Mouse (Mus musculus): ENCODE measurements around the gene Orc4. TPM values are rescaled to one million over a fixed set of nuclear protein-coding genes. Genes with fewer than 3 reads are reported as not detected.
A peak's percentile ranks its signal among the peaks of the same experiment; 100 is the strongest.

The Orc4 gene
- 77.6 and 82.6 TPM in 2 replicates for polyA plus RNA-seq (2015; fragmentation: Nextera tagmentation; extraction: Ambion mirVana)

DNA sequence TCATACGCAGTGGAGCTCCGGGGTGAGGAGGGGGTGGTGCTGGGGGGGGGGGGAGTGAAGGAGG lies at the start of gene Orc4:
TSS of gene Orc4 (minus strand) at position 26 of the 64 bp plus-strand sequence.
- no peak for ATAC-seq (replicated peaks; ENCODE audit: extremely low read depth, insufficient read depth, low FRiP score)
- WGBS: 0% methylated on average over 2 of the region's 2 CpGs

GRCm38 (mm10) chr2:48990322-48990721 lies 40.2 kb upstream of the Orc4 start:
- Histone ChIP-seq H3K4me1 (ENCODE audit: control insufficient read depth, insufficient read depth, low read length) (0 out of 2 replicates have a peak, but pooled peaks cover 2% of the 10 kb centered on the region), H3K36me3 (ENCODE audit: control insufficient read depth, insufficient read depth) (no peaks in the 10 kb centered on the region), H3K4me2 (ENCODE audit: low read depth, low read length) (no peak overlapping the region), H3K9me3 (replicated peaks; ENCODE audit: control insufficient read depth, low read length) (no peaks in the 10 kb centered on the region), H3K9ac (ENCODE audit: low read length) (no peak overlapping the region), H3K4me3 (ENCODE audit: low read length) (no peak overlapping the region), H3K27me3 (ENCODE audit: control insufficient read depth, insufficient read depth, low read length) (no peaks in the 10 kb centered on the region), H3K27ac (ENCODE audit: low read length) (no peak overlapping the region)
- WGBS: 93% methylated on average over 3 of the region's 3 CpGs
- no peak for ATAC-seq (replicated peaks; ENCODE audit: extremely low read depth, insufficient read depth, low FRiP score)

More for the DNA sequence above, at the start of gene Orc4:
- Histone ChIP-seq H3K4me2 (ENCODE audit: low read depth, low read length) (peak within 1 kb of the TSS; percentile 82), H3K4me3 (ENCODE audit: low read length) (peak within 1 kb of the TSS; percentile 94), H3K27ac (ENCODE audit: low read length) (peak within 1 kb of the TSS; percentile 98), H3K9me3 (replicated peaks; ENCODE audit: control insufficient read depth, low read length) (no peaks in the 10 kb centered on the region), H3K27me3 (ENCODE audit: control insufficient read depth, insufficient read depth, low read length) (no peaks in the 10 kb centered on the region), H3K9ac (ENCODE audit: low read length) (peak within 1 kb of the TSS; percentile 96), H3K4me1 (ENCODE audit: control insufficient read depth, insufficient read depth, low read length) (peaks cover 6% of the 10 kb centered on the region), H3K36me3 (ENCODE audit: control insufficient read depth, insufficient read depth) (no peaks in the 10 kb centered on the region)

DNA sequence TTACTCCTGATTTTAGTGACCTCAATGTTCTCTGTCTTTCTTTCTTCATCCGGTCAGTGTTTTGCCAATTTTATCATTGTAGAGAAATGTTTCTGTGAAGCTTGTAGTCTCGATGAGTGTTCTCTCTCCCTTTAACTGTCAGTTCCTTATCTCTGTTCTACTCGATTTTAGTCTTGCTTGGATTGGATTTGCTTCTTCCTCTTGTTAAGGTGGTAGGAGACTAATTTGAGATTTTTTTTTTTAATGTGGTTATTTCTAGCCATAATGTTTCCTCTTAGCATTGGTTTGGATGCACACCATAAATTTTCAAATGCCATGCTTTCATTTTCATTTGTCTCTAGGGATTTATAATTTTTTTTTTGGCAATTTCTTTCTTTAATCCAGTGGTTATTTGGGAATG lies 28.8 kb upstream of the Orc4 start:
- no peak for ATAC-seq (replicated peaks; ENCODE audit: extremely low read depth, insufficient read depth, low FRiP score)
- H3K9me3 ChIP-seq (replicated peaks; ENCODE audit: control insufficient read depth, low read length): no peaks in the 10 kb centered on the region
- no peak overlapping the region for H3K9ac ChIP-seq (ENCODE audit: low read length)
- no peak overlapping the region for H3K4me2 ChIP-seq (ENCODE audit: low read depth, low read length)
- 35% methylated on average over 3 of the region's 3 CpGs for WGBS
- H3K27me3 ChIP-seq (ENCODE audit: control insufficient read depth, insufficient read depth, low read length): no peaks in the 10 kb centered on the region
- H3K36me3 ChIP-seq (ENCODE audit: control insufficient read depth, insufficient read depth): no peaks in the 10 kb centered on the region; the same call in 1 of the 2 replicates
- H3K4me3 ChIP-seq (ENCODE audit: low read length): no peak overlapping the region
- H3K27ac ChIP-seq (ENCODE audit: low read length): no peak overlapping the region
- no peaks in the 10 kb centered on the region for H3K4me1 ChIP-seq (ENCODE audit: control insufficient read depth, insufficient read depth, low read length)

- no peaks in the 10 kb centered on the region for H3K9me3 ChIP-seq (replicated peaks; ENCODE audit: control insufficient read depth, low read length)
- no peaks in the 10 kb centered on the region for H3K36me3 ChIP-seq (ENCODE audit: control insufficient read depth, insufficient read depth)
- ATAC-seq (replicated peaks; ENCODE audit: extremely low read depth, insufficient read depth, low FRiP score): no peak
- H3K27me3 ChIP-seq (ENCODE audit: control insufficient read depth, insufficient read depth, low read length): no peaks in the 10 kb centered on the region
- H3K4me1 ChIP-seq (ENCODE audit: control insufficient read depth, insufficient read depth, low read length): peaks cover 2% of the 10 kb centered on the region; the same call in 1 of the 2 replicates
- WGBS: 59% methylated on average over 3 of the region's 3 CpGs
- H3K27ac ChIP-seq (ENCODE audit: low read length): no peak overlapping the region
- no peak overlapping the region for H3K4me2 ChIP-seq (ENCODE audit: low read depth, low read length)
- H3K4me3 ChIP-seq (ENCODE audit: low read length): no peak overlapping the region
- H3K9ac ChIP-seq (ENCODE audit: low read length): no peak overlapping the region
Observed at GRCm38 (mm10) chr2:48956591-48956990, 6.5 kb upstream of the Orc4 start.

- 5% methylated on average over 5 of the region's 6 CpGs for WGBS
Observed at GRCm38 (mm10) chr2:48950316-48950880, 321 bp upstream of the Orc4 start.

GRCm38 (mm10) chr2:48949743-48950251 lies 280 bp downstream of the Orc4 start:
- Histone ChIP-seq H3K36me3 (ENCODE audit: control insufficient read depth, insufficient read depth) (no peaks in the 10 kb centered on the region), H3K27ac (ENCODE audit: low read length) (peak overlapping the region; percentile 98), H3K4me1 (ENCODE audit: control insufficient read depth, insufficient read depth, low read length) (peaks cover 6% of the 10 kb centered on the region), H3K4me3 (ENCODE audit: low read length) (peak overlapping the region; percentile 94), H3K9me3 (replicated peaks; ENCODE audit: control insufficient read depth, low read length) (no peaks in the 10 kb centered on the region), H3K4me2 (ENCODE audit: low read depth, low read length) (peak overlapping the region; percentile 82), H3K27me3 (ENCODE audit: control insufficient read depth, insufficient read depth, low read length) (no peaks in the 10 kb centered on the region), H3K9ac (ENCODE audit: low read length) (peak overlapping the region; percentile 96)
- peak; percentile 39 for ATAC-seq (replicated peaks; ENCODE audit: extremely low read depth, insufficient read depth, low FRiP score)
- WGBS: 0% methylated on average over 9 of the region's 9 CpGs

More at GRCm38 (mm10) chr2:48950316-48950880, 321 bp upstream of the Orc4 start:
- no peak; the same call in 1 of the 2 replicates for ATAC-seq (replicated peaks; ENCODE audit: extremely low read depth, insufficient read depth, low FRiP score)
- Histone ChIP-seq H3K36me3 (ENCODE audit: control insufficient read depth, insufficient read depth) (no peaks in the 10 kb centered on the region), H3K27me3 (ENCODE audit: control insufficient read depth, insufficient read depth, low read length) (no peaks in the 10 kb centered on the region), H3K9me3 (replicated peaks; ENCODE audit: control insufficient read depth, low read length) (no peaks in the 10 kb centered on the region), H3K9ac (ENCODE audit: low read length) (peak overlapping the region; percentile 96), H3K4me1 (ENCODE audit: control insufficient read depth, insufficient read depth, low read length) (peaks cover 6% of the 10 kb centered on the region), H3K27ac (ENCODE audit: low read length) (peak overlapping the region; percentile 98), H3K4me3 (ENCODE audit: low read length) (peak overlapping the region; percentile 94), H3K4me2 (ENCODE audit: low read depth, low read length) (peak overlapping the region; percentile 82)

DNA sequence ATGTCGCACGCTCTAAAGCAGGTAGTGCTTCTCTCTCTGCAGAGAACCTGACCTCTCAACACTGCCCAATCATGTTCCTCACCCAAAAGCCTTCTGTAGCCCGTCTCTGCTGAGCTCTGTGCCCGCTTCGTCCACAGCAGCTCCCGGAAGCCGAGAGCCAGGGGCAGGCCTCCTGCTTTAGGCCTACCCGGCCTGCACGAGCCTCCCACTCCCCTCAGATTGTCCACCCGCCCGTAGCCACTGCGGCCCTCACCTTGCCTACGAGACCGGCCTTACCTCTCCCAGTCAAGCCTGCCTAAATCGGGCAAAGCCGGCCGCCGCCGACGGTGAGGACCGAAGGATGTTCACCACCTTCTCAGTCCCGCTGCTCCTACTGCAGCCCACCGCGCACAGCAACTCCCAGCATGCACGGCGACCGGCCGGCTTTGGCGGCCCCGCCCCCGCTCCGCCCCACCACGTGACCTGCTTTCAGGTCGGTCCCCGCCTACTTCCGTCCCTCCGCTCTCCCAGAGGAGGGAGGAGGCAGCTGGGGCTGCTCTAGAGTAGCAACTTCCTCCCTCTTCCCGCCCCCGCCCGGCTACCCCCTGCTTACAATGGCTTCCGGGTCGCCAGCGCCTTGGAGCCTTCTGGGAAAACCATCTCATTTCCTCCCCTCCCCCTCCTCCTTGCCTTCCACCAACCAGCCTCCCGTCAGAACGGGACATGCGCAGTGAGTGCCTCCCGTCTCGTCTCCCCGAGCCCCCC lies 1.1 kb downstream of the Orc4 start, which contains the start of gene Mbd5:
TSS of gene Mbd5 (plus strand) at position 668 of the 744 bp plus-strand sequence.
- peak; percentile 99 for ATAC-seq (replicated peaks; ENCODE audit: extremely low read depth, insufficient read depth, low FRiP score)
- 0% methylated on average over 46 of the region's 49 CpGs for WGBS

GRCm38 (mm10) chr2:48947761-48948160 lies 2.3 kb downstream of the Orc4 start:
- Histone ChIP-seq H3K27me3 (ENCODE audit: control insufficient read depth, insufficient read depth, low read length) (no peaks in the 10 kb centered on the region), H3K9ac (ENCODE audit: low read length) (peak overlapping the region; percentile 86), H3K4me2 (ENCODE audit: low read depth, low read length) (peak overlapping the region; percentile 84), H3K36me3 (ENCODE audit: control insufficient read depth, insufficient read depth) (no peaks in the 10 kb centered on the region), H3K9me3 (replicated peaks; ENCODE audit: control insufficient read depth, low read length) (no peaks in the 10 kb centered on the region), H3K27ac (ENCODE audit: low read length) (no peak overlapping the region), H3K4me1 (ENCODE audit: control insufficient read depth, insufficient read depth, low read length) (peaks cover 6% of the 10 kb centered on the region), H3K4me3 (ENCODE audit: low read length) (peak overlapping the region; percentile 18)
- ATAC-seq (replicated peaks; ENCODE audit: extremely low read depth, insufficient read depth, low FRiP score): no peak
- WGBS: 67% methylated on average over 3 of the region's 3 CpGs

More for the DNA sequence above, 1.1 kb downstream of the Orc4 start, which contains the start of gene Mbd5:
- Histone ChIP-seq H3K27ac (ENCODE audit: low read length) (peak within 1 kb of the TSS; percentile 98), H3K27me3 (ENCODE audit: control insufficient read depth, insufficient read depth, low read length) (no peaks in the 10 kb centered on the region), H3K9ac (ENCODE audit: low read length) (peak within 1 kb of the TSS; percentile 96), H3K36me3 (ENCODE audit: control insufficient read depth, insufficient read depth) (no peaks in the 10 kb centered on the region), H3K9me3 (replicated peaks; ENCODE audit: control insufficient read depth, low read length) (no peaks in the 10 kb centered on the region), H3K4me2 (ENCODE audit: low read depth, low read length) (peak within 1 kb of the TSS; percentile 84), H3K4me3 (ENCODE audit: low read length) (peak within 1 kb of the TSS; percentile 94), H3K4me1 (ENCODE audit: control insufficient read depth, insufficient read depth, low read length) (peaks cover 6% of the 10 kb centered on the region)

DNA sequence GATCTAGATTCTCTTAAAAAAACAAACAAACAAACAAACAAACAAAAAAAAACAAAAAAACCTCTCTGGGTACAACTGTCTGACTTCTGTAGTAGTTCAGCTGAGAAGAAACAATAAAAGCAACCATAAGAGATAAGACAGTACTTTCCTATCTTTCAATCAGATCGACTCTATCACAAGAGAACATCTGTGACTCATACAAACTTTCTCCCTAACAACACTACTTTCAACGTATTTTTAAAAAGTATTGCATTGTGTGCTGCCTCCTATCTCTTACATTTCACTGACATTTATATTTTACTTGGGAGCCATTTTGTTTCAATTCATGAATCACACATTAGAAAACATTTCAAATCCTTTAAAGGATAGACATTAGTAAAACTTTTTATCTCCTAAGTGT lies 15.0 kb downstream of the Orc4 start:
- H3K9ac ChIP-seq (ENCODE audit: low read length): no peak overlapping the region
- H3K27ac ChIP-seq (ENCODE audit: low read length): no peak overlapping the region
- no peak for ATAC-seq (replicated peaks; ENCODE audit: extremely low read depth, insufficient read depth, low FRiP score)
- no peaks in the 10 kb centered on the region for H3K27me3 ChIP-seq (ENCODE audit: control insufficient read depth, insufficient read depth, low read length)
- 83% methylated on average over 2 of the region's 2 CpGs for WGBS
- no peaks in the 10 kb centered on the region for H3K4me1 ChIP-seq (ENCODE audit: control insufficient read depth, insufficient read depth, low read length)
- no peak overlapping the region for H3K4me3 ChIP-seq (ENCODE audit: low read length)
- no peak overlapping the region for H3K4me2 ChIP-seq (ENCODE audit: low read depth, low read length)
- H3K9me3 ChIP-seq (replicated peaks; ENCODE audit: control insufficient read depth, low read length): no peaks in the 10 kb centered on the region
- H3K36me3 ChIP-seq (ENCODE audit: control insufficient read depth, insufficient read depth): peaks cover 11% of the 10 kb centered on the region

Data from heart, embryonic 16.5 days (tissue).